Mouse (Mus musculus): ENCODE data around the gene Lrch1. TPM values are rescaled to one million over a fixed set of nuclear protein-coding genes. Genes with fewer than 3 reads are reported as not detected.

The Lrch1 gene
- polyA plus RNA-seq, 2 experiments: 2.7 to 3.4 TPM

- Histone ChIP-seq H3K36me3 (replicated peaks; ENCODE audit: control insufficient read depth, insufficient read depth, low read depth) (no peaks in the 10 kb centered on the region), H3K4me1 (replicated peaks; ENCODE audit: control insufficient read depth in 2 of 2, insufficient read depth in 2 of 2, low read length in 1 of 2) (peaks cover 18 to 19% of the 10 kb centered on the region in 2 experiments), H3K9ac (replicated peaks) (peak overlapping the region; percentile 77), H3K27me3 (ENCODE audit: control insufficient read depth, insufficient read depth, low read length) (no peaks in the 10 kb centered on the region), H3K9me3 (ENCODE audit: control insufficient read depth, low read length) (no peaks in the 10 kb centered on the region), H3K4me2 (ENCODE audit: low read depth) (peak overlapping the region; percentile 62), H3K4me3 (ENCODE audit: insufficient read depth in 1 of 2, low read depth in 2 of 2, low read length in 2 of 2) (peak overlapping the region in 1 of 2 experiments; percentile 64; a peak in 3 of 4 replicates), H3K27ac (no peak overlapping the region)
- no peak for ATAC-seq (ENCODE audit: insufficient read depth)
- no peak for TF ChIP-seq EP300 (IDR thresholded peaks at IDR 0.05; ENCODE audit: low read depth)
- TF ChIP-seq CTCF (IDR thresholded peaks at IDR 0.05; ENCODE audit: low read depth): no peak
- WGBS (ENCODE audit: insufficient replicate concordance): 68% methylated on average over 11 of the region's 11 CpGs
- no peak for DNase-seq (ENCODE audit: low read depth in 3 of 3, low spot score in 3 of 3)
Measured at GRCm38 (mm10) chr14:74945266-74946215, 2.1 kb downstream of the Lrch1 start.

- no peaks in the 10 kb centered on the region for H3K9me3 ChIP-seq (ENCODE audit: control insufficient read depth, low read length)
- 81% methylated on average over 7 of the region's 7 CpGs for WGBS (ENCODE audit: insufficient replicate concordance)
- H3K4me1 ChIP-seq (replicated peaks; ENCODE audit: control insufficient read depth in 2 of 2, insufficient read depth in 2 of 2, low read length in 1 of 2): peaks cover 18 to 19% of the 10 kb centered on the region in 2 experiments
- no peak overlapping the region for H3K9ac ChIP-seq (replicated peaks)
- no peak for DNase-seq (ENCODE audit: low read depth in 3 of 3, low spot score in 3 of 3)
- H3K27me3 ChIP-seq (ENCODE audit: control insufficient read depth, insufficient read depth, low read length): no peaks in the 10 kb centered on the region
- TF ChIP-seq EP300 (IDR thresholded peaks at IDR 0.05; ENCODE audit: low read depth): no peak
- TF ChIP-seq CTCF (IDR thresholded peaks at IDR 0.05; ENCODE audit: low read depth): no peak
- no peak for ATAC-seq (ENCODE audit: insufficient read depth)
- no peak overlapping the region for H3K4me3 ChIP-seq (ENCODE audit: insufficient read depth in 1 of 2, low read depth in 2 of 2, low read length in 2 of 2)
- no peak overlapping the region for H3K27ac ChIP-seq
- H3K36me3 ChIP-seq (replicated peaks; ENCODE audit: control insufficient read depth, insufficient read depth, low read depth): no peaks in the 10 kb centered on the region
- no peak overlapping the region for H3K4me2 ChIP-seq (ENCODE audit: low read depth)
Measured at GRCm38 (mm10) chr14:74944128-74944755, 3.4 kb downstream of the Lrch1 start.

GRCm38 (mm10) chr14:74943581-74944117 lies 4.0 kb downstream of the Lrch1 start:
- no peak for ATAC-seq (ENCODE audit: insufficient read depth)
- Histone ChIP-seq H3K27ac (no peak overlapping the region), H3K9me3 (ENCODE audit: control insufficient read depth, low read length) (no peaks in the 10 kb centered on the region), H3K4me1 (replicated peaks; ENCODE audit: control insufficient read depth in 2 of 2, insufficient read depth in 2 of 2, low read length in 1 of 2) (peaks cover 14 to 18% of the 10 kb centered on the region in 2 experiments), H3K4me3 (ENCODE audit: insufficient read depth in 1 of 2, low read depth in 2 of 2, low read length in 2 of 2) (no peak overlapping the region), H3K9ac (replicated peaks) (no peak overlapping the region), H3K4me2 (ENCODE audit: low read depth) (no peak overlapping the region), H3K36me3 (replicated peaks; ENCODE audit: control insufficient read depth, insufficient read depth, low read depth) (no peaks in the 10 kb centered on the region), H3K27me3 (ENCODE audit: control insufficient read depth, insufficient read depth, low read length) (no peaks in the 10 kb centered on the region)
- DNase-seq (ENCODE audit: low read depth in 3 of 3, low spot score in 3 of 3): no peak
- no peak for TF ChIP-seq EP300 (IDR thresholded peaks at IDR 0.05; ENCODE audit: low read depth)
- TF ChIP-seq CTCF (IDR thresholded peaks at IDR 0.05; ENCODE audit: low read depth): no peak
- 72% methylated on average over 6 of the region's 6 CpGs for WGBS (ENCODE audit: insufficient replicate concordance)

- no peak overlapping the region for H3K4me2 ChIP-seq (ENCODE audit: low read depth)
- peaks cover 7 to 14% of the 10 kb centered on the region in 2 experiments for H3K4me1 ChIP-seq (replicated peaks; ENCODE audit: control insufficient read depth in 2 of 2, insufficient read depth in 2 of 2, low read length in 1 of 2)
- DNase-seq (ENCODE audit: low read depth in 3 of 3, low spot score in 3 of 3) (no peak), ATAC-seq (ENCODE audit: insufficient read depth) (no peak)
- H3K9ac ChIP-seq (replicated peaks): no peak overlapping the region
- no peaks in the 10 kb centered on the region for H3K36me3 ChIP-seq (replicated peaks; ENCODE audit: control insufficient read depth, insufficient read depth, low read depth)
- TF ChIP-seq EP300 (IDR thresholded peaks at IDR 0.05; ENCODE audit: low read depth): no peak
- TF ChIP-seq CTCF (IDR thresholded peaks at IDR 0.05; ENCODE audit: low read depth): no peak
- H3K9me3 ChIP-seq (ENCODE audit: control insufficient read depth, low read length): no peaks in the 10 kb centered on the region
- 30% methylated on average over 8 of the region's 8 CpGs for WGBS (ENCODE audit: insufficient replicate concordance)
- H3K27me3 ChIP-seq (ENCODE audit: control insufficient read depth, insufficient read depth, low read length): no peaks in the 10 kb centered on the region
- no peak overlapping the region for H3K4me3 ChIP-seq (ENCODE audit: insufficient read depth in 1 of 2, low read depth in 2 of 2, low read length in 2 of 2)
- no peak overlapping the region for H3K27ac ChIP-seq
Measured at GRCm38 (mm10) chr14:74943024-74943423, 4.7 kb downstream of the Lrch1 start.

GRCm38 (mm10) chr14:74941591-74941990 lies 6.1 kb downstream of the Lrch1 start:
- Histone ChIP-seq H3K36me3 (replicated peaks; ENCODE audit: control insufficient read depth, insufficient read depth, low read depth) (no peaks in the 10 kb centered on the region), H3K4me2 (ENCODE audit: low read depth) (no peak overlapping the region), H3K9me3 (ENCODE audit: control insufficient read depth, low read length) (no peaks in the 10 kb centered on the region), H3K27me3 (ENCODE audit: control insufficient read depth, insufficient read depth, low read length) (no peaks in the 10 kb centered on the region), H3K27ac (no peak overlapping the region), H3K4me3 (ENCODE audit: insufficient read depth in 1 of 2, low read depth in 2 of 2, low read length in 2 of 2) (no peak overlapping the region), H3K9ac (replicated peaks) (no peak overlapping the region), H3K4me1 (replicated peaks; ENCODE audit: control insufficient read depth in 2 of 2, insufficient read depth in 2 of 2, low read length in 1 of 2) (peaks cover 6 to 24% of the 10 kb centered on the region in 2 experiments)
- ATAC-seq (ENCODE audit: insufficient read depth): no peak
- 77% methylated on average over 7 of the region's 7 CpGs for WGBS (ENCODE audit: insufficient replicate concordance)
- no peak for DNase-seq (ENCODE audit: low read depth in 3 of 3, low spot score in 3 of 3)
- TF ChIP-seq EP300 (IDR thresholded peaks at IDR 0.05; ENCODE audit: low read depth) (no peak), CTCF (IDR thresholded peaks at IDR 0.05; ENCODE audit: low read depth) (no peak)

Measured in liver, embryonic 14.5 days (tissue).